Mouse (Mus musculus) midbrain, postnatal 0 days (tissue): Measurements from ENCODE around the gene Alox12. TPM values are rescaled to one million over a fixed set of nuclear protein-coding genes. Genes with fewer than 3 reads are reported as not detected.

Experiments
- ATAC-seq: fragments of 200-750 bp; cut with Nextera tagmentation; 2 replicates; pipeline ENCODE4 v1.8.0; 2017; ENCODE audit warnings: moderate number of reproducible peaks, mild to moderate bottlenecking, moderate TSS enrichment, moderate library complexity; ENCODE audit not compliant: low FRiP score
- DNase-seq: peaks from one replicate; pipeline ENCODE4 v3.0.0-alpha.2; 2015; ENCODE audit warnings: low spot score
- H3K27ac ChIP-seq: fragments of 300-500 bp; sonication (generic); 2 replicates; pipeline ENCODE4 v1.5.1; 2014; ENCODE audit warnings: low read depth, mild to moderate bottlenecking, low read length, mixed read lengths
- H3K27me3 ChIP-seq: fragments of 300-500 bp; sonication (generic); 2 replicates; pipeline ENCODE4 v1.6.1; 2014; ENCODE audit warnings: low read length, control low read depth, mixed read lengths; ENCODE audit not compliant: insufficient read depth
- H3K36me3 ChIP-seq: fragments of 300-500 bp; sonication (generic); 2 replicates; pipeline ENCODE4 v1.6.1; 2014; ENCODE audit warnings: low read length, control low read depth, mixed read lengths; ENCODE audit not compliant: insufficient read depth
- H3K4me1 ChIP-seq: fragments of 300-500 bp; sonication (generic); 2 replicates; pipeline ENCODE4 v1.6.1; 2014; ENCODE audit warnings: mild to moderate bottlenecking, control low read depth, antibody characterized with exemption, low read length, mixed read lengths; ENCODE audit not compliant: insufficient read depth
- H3K4me2 ChIP-seq: fragments of 300-500 bp; sonication (generic); 2 replicates; pipeline ENCODE4 v1.6.1; 2014; ENCODE audit warnings: low read depth, mild to moderate bottlenecking, low read length, mixed read lengths; ENCODE audit not compliant: poor library complexity, severe bottlenecking
- H3K4me3 ChIP-seq: fragments of 300-500 bp; sonication (generic); 2 replicates; pipeline ENCODE4 v1.5.1; 2014; ENCODE audit warnings: low read depth, mild to moderate bottlenecking, low read length, moderate library complexity
- H3K9ac ChIP-seq: fragments of 300-500 bp; sonication (generic); replicated peaks from 2 replicates; pipeline ENCODE4 v1.6.1; 2014; ENCODE audit warnings: mild to moderate bottlenecking, low read length, moderate library complexity, mixed read lengths; ENCODE audit not compliant: poor library complexity, severe bottlenecking
- H3K9me3 ChIP-seq: fragments of 300-500 bp; sonication (generic); 2 replicates; pipeline ENCODE4 v1.6.1; 2016; ENCODE audit warnings: low read length, control low read depth
- CTCF ChIP-seq: IDR thresholded peaks from 2 replicates; pipeline ENCODE4 v1.5.1; 2016; ENCODE audit warnings: antibody characterized with exemption, mild to moderate bottlenecking
- WGBS: fragments of 180-500 bp; shearing (Covaris S2); extraction: QIAGEN DNeasy Blood & Tissue Kit; methylation state at CpG from one replicate; pipeline ENCODE4 v1.1.7; 2014; 5-methylcytosine and 5-hydroxymethylcytosine counted together
- polyA plus RNA-seq: library from polyadenylated mRNA; unstranded; fragments of >200 nt; fragmentation: Nextera tagmentation; extraction: Ambion mirVana; gene quantifications from 2 replicates; pipeline ENCODE4 v1.2.1, GENCODE M21; 2015
- total RNA-seq: library from RNA; depleted of rRNA; stranded (reverse); fragments of >200 nt; gene quantifications from 2 replicates; pipeline ENCODE4 v1.2.3, GENCODE M21; 2014

Alox12 gene
- total and polyA plus RNA-seq, 2 experiments from 2014 or later, result 0.16 to 0.35 TPM

GRCm38 (mm10) chr11:70212896-70213295 is 42.3 kb downstream of the Alox12 start:
- no peak overlapping the region for H3K9ac ChIP-seq
- H3K27me3 ChIP-seq, result peaks cover 10% of the 10 kb centered on the region; the same call in 1 of the 2 replicates
- H3K36me3 ChIP-seq, result 0 out of 2 replicates have a peak, but pooled peaks cover 8% of the 10 kb centered on the region
- ATAC-seq (no peak), DNase-seq (peak; percentile 85)
- peak; percentile 88 for TF ChIP-seq CTCF
- H3K4me3 ChIP-seq, result no peak overlapping the region
- H3K27ac ChIP-seq, result no peak overlapping the region
- peaks cover 8% of the 10 kb centered on the region for H3K4me1 ChIP-seq
- H3K9me3 ChIP-seq, result no peaks in the 10 kb centered on the region
- no peak overlapping the region for H3K4me2 ChIP-seq
- WGBS, result 14% methylated on average over 9 of the region's 9 CpGs

- no peak within 1 kb of the TSS for H3K27ac ChIP-seq
- DNase-seq (no peak), ATAC-seq (no peak)
- WGBS, result 61% methylated on average over 6 of the region's 6 CpGs
- no peak for TF ChIP-seq CTCF
- no peaks in the 10 kb centered on the region for H3K9me3 ChIP-seq
- peak within 1 kb of the TSS; percentile 87 for H3K4me2 ChIP-seq
- H3K27me3 ChIP-seq, result peaks cover 11% of the 10 kb centered on the region; the same call in 1 of the 2 replicates
- H3K4me3 ChIP-seq, result peak within 1 kb of the TSS; percentile 43
- H3K9ac ChIP-seq, result peak within 1 kb of the TSS; percentile 63
- 0 out of 2 replicates have a peak, but pooled peaks cover 4% of the 10 kb centered on the region for H3K36me3 ChIP-seq
- peaks cover 8% of the 10 kb centered on the region for H3K4me1 ChIP-seq
Measured at GRCm38 (mm10) chr11:70212423-70212822, 42.7 kb downstream of the Alox12 start, which contains the start of gene Slc16a11. Gene Slc16a11 (plus strand): TSS chr11:70212752.

GRCm38 (mm10) chr11:70211972-70212371 is 43.2 kb downstream of the Alox12 start:
- H3K9me3 ChIP-seq, result no peaks in the 10 kb centered on the region
- H3K27me3 ChIP-seq, result peaks cover 13% of the 10 kb centered on the region; the same call in 1 of the 2 replicates
- ATAC-seq (no peak), DNase-seq (no peak)
- 58% methylated on average over 6 of the region's 6 CpGs for WGBS
- no peak overlapping the region for H3K4me2 ChIP-seq
- H3K4me1 ChIP-seq, result peaks cover 8% of the 10 kb centered on the region
- no peaks in the 10 kb centered on the region for H3K36me3 ChIP-seq
- H3K27ac ChIP-seq, result no peak overlapping the region
- no peak overlapping the region for H3K4me3 ChIP-seq
- H3K9ac ChIP-seq, result no peak overlapping the region
- TF ChIP-seq CTCF, result no peak

GRCm38 (mm10) chr11:70210681-70211080 is 44.5 kb downstream of the Alox12 start:
- DNase-seq, result no peak
- no peak for ATAC-seq
- no peak overlapping the region for H3K4me2 ChIP-seq
- H3K9me3 ChIP-seq, result no peaks in the 10 kb centered on the region
- no peaks in the 10 kb centered on the region for H3K36me3 ChIP-seq
- H3K27ac ChIP-seq, result no peak overlapping the region
- TF ChIP-seq CTCF, result no peak
- 94% methylated on average over 2 of the region's 2 CpGs for WGBS
- no peak overlapping the region for H3K9ac ChIP-seq
- H3K4me3 ChIP-seq, result no peak overlapping the region
- H3K4me1 ChIP-seq, result peaks cover 8% of the 10 kb centered on the region
- H3K27me3 ChIP-seq, result peaks cover 5% of the 10 kb centered on the region; the same call in 1 of the 2 replicates

GRCm38 (mm10) chr11:70208778-70209388 is 46.3 kb downstream of the Alox12 start:
- no peak for DNase-seq
- TF ChIP-seq CTCF, result no peak
- ATAC-seq, result no peak
- no peaks in the 10 kb centered on the region for H3K9me3 ChIP-seq
- H3K4me2 ChIP-seq, result no peak overlapping the region
- no peak overlapping the region for H3K9ac ChIP-seq
- peaks cover 3% of the 10 kb centered on the region; the same call in 1 of the 2 replicates for H3K27me3 ChIP-seq
- 83% methylated on average over 5 of the region's 5 CpGs for WGBS
- H3K4me1 ChIP-seq, result peaks cover 1% of the 10 kb centered on the region; the same call in 1 of the 2 replicates
- no peak overlapping the region for H3K4me3 ChIP-seq
- no peaks in the 10 kb centered on the region for H3K36me3 ChIP-seq
- no peak overlapping the region for H3K27ac ChIP-seq

GRCm38 (mm10) chr11:70207283-70207682 is 47.9 kb downstream of the Alox12 start:
- Histone ChIP-seq H3K9me3 (no peaks in the 10 kb centered on the region), H3K27me3 (peaks cover 3% of the 10 kb centered on the region; the same call in 1 of the 2 replicates), H3K4me2 (no peak overlapping the region), H3K4me1 (no peaks in the 10 kb centered on the region), H3K27ac (no peak overlapping the region), H3K36me3 (no peaks in the 10 kb centered on the region), H3K9ac (no peak overlapping the region), H3K4me3 (no peak overlapping the region)
- no peak for TF ChIP-seq CTCF
- ATAC-seq (no peak), DNase-seq (no peak)
- WGBS, result 88% methylated on average over 7 of the region's 7 CpGs
